Mouse (Mus musculus) erythroblast, adult 5-6 weeks (primary cell): Measurements from ENCODE around the gene Ank. TPM values are rescaled to one million over a fixed set of nuclear protein-coding genes. Genes with fewer than 3 reads are reported as not detected.

ENCODE experiments used
- ATAC-seq: replicated peaks from 2 replicates; pipeline ENCODE4 v1.8.0; 2016; ENCODE audit warnings: moderate number of reproducible peaks, mild to moderate bottlenecking, moderate TSS enrichment, inconsistent platforms; ENCODE audit not compliant: poor library complexity, low FRiP score, severe bottlenecking
- total RNA-seq, 2 experiments: library from RNA; stranded (forward) in 1 of 2; stranded (reverse) in 1 of 2; fragments of 150-400 nt in 1 of 2; fragments of 200-764, 138-1000 nt in 1 of 2; gene quantifications; 2 replicates each; pipeline versions ENCODE4 v1.2.3 to v1.2.4; 2015 to 2017; ENCODE audit warnings: low replicate concordance in 2 of 2

Ank gene
- total RNA-seq, 2 experiments from 2014 or later, result 98.3 to 107 TPM

- ATAC-seq, result no peak
Observed at GRCm38 (mm10) chr15:27528896-27529295, 62.4 kb downstream of the Ank start.

DNA sequence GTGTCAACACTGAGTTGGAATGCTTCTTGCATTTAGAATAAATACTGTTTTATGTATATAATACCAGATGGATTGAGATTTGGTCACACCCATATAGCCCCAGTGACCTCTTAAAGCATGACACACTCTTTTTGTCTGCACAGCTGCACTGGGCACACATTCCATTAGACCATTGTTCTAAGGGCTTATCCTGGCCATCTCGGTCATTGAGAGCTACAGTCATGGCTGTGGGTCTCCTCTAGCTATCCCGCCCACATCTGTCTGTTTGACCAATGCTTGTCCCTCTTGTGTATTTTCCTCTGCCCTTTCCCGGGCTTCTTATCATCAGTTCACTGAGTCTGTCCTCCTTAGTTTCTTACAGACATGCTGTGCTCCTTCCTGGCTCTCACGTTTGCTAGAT, 63.5 kb downstream of the Ank start:
- ATAC-seq, result no peak

DNA sequence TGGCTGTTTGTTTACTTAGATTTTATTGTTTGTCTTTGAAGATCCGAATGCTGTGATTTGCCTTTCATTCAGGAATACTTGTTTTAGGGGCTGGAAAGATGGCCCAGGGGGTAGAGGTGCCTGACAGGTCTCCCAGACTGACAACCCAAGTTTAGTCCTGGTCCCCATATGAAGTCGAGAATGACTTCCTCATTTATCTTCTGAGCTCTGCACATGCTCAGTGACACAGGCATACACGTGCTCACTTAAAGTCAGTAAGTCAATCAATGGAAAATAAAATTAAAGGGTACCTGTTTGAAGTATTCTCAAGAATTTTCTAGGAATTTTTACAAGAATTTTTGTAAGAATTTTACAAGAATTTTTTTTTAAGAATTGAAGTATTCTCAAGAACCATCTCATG, 66.6 kb downstream of the Ank start:
- no peak for ATAC-seq

DNA sequence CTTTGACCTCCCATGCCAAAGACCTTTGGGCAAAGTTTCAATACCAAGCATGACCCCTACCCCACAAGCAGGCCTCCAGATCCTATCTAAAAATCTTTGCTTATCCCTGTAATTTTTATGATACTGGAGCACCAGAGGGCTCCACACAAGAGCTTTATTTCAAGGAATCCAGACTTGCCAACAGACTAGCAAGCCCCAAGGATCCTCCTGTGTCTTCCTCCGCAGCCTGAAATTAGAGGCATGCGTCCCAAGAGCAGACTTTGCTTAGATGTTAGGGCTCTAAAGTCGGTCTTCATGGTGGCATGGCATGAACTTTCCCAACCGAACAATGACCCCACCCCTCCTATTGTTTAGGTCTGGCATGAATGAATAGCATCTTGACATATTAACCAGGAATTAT, 69.2 kb downstream of the Ank start:
- ATAC-seq, result no peak

DNA sequence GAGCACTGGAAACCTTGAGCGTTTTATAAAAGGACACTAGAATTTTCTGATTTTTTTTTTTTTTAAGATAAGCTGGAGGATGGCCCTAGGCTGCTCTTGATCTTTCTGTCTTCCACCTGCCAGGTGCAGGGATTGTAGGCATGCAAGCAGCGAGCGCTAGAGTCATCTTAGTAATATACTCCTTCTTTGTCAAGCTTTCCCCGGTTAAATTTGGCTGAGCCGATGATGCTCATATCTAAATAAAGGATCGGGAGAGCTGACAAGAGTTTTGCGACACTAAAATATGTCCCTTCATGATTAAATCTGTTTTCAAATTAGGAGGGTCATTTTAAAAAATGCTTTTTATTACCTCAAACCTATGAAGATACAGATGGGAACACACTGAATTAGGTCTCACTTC, 69.7 kb downstream of the Ank start:
- no peak for ATAC-seq

GRCm38 (mm10) chr15:27536771-27537170, 70.3 kb downstream of the Ank start:
- no peak for ATAC-seq

DNA sequence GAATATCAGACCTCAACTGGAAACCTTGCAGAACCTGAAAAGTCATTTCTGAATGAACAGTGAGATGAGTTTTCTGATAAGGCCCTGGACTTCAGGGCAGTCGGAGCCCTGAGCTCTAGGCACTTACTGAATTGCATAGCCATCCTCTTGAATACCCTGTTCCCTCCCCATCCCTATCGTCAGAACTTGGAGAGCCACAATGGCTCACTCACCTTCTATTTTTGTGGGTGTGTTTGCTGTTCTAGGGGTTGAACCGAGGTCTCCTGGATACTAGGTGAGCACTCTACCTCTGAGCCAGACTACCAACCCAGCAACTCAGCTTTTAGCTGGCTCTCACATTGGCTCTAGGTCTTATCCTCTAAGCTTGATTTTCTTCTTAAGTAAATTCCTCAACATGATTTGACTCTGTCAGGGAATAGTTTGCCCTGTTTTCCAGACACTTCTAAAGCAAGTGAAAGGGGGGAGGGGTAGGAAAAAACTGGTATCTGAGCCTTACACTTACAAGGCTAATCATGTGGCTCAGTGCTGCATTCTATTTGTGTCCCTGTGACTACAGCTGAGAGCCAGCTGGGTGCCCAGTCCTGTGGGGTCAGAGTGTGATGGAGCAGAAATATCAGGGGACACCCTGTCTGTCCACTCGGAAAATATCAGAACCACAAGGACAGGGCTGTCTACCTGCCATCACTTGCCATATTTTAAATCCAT, 71.2 kb downstream of the Ank start:
- ATAC-seq, result no peak

GRCm38 (mm10) chr15:27539745-27540144, 73.3 kb downstream of the Ank start:
- no peak for ATAC-seq

GRCm38 (mm10) chr15:27545203-27545602, 78.7 kb downstream of the Ank start:
- ATAC-seq, result no peak

DNA sequence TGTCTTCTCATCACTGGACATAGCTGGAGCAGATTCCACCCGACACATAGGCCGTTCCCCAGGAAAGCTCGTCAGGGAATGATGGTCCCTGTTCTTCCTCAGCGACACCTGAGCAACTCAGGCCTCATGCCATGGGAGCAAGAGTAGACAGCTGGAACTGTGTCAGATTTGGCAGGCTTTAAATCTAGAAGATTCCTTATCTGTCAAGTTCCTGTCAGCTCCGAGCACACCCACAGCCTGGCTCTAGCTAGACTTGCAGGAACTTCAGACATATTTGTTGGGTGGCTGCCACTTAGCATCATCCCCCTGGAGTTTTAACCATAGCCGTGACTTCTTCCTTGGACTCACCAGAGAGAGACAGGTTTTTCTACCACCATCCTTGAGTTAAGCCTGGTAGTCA, 81.6 kb downstream of the Ank start:
- ATAC-seq, result no peak

- no peak for ATAC-seq
Observed at GRCm38 (mm10) chr15:27549071-27549470, 82.6 kb downstream of the Ank start.

DNA sequence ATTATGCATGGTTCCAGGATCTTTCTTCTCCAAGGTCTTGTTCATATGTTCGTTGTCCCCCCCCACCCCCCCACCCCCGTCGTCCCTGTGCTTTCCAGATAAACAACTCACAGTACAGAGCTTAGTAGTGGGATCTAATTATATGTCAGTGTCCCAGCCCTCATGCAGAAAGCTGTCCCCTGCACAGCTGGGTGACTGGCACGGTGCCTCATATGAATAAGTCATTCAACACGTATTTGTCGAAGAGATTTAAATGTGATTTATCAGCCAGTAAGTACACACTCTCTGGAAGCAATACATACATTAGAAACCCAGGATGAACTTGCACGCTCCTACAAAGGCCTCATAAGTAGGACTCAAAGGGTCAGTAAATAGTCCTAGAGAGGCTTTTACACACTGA, 83.4 kb downstream of the Ank start:
- no peak for ATAC-seq

- no peak for ATAC-seq
Observed at GRCm38 (mm10) chr15:27550358-27550992, 84.0 kb downstream of the Ank start.

- no peak for ATAC-seq
Observed at GRCm38 (mm10) chr15:27551117-27552114, 84.9 kb downstream of the Ank start.

GRCm38 (mm10) chr15:27552129-27552700, 85.7 kb downstream of the Ank start:
- no peak for ATAC-seq

DNA sequence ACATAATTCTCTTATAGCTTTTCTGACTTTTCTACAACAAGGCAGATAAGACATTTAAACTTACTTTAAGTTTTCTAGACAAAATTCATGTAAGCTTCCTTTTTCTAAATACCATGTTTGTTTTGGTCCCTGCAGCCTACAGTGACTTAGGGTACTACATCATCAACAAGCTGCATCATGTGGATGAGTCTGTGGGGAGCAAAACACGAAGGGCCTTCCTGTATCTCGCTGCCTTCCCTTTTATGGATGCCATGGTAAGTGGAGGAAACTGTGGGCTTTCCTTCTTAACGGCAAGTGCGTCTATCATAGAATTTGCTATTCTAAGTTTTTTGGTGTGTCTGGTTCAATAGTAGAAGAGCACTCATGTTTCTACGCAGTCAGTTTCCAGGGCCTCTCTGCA, 87.1 kb downstream of the Ank start:
- no peak for ATAC-seq

GRCm38 (mm10) chr15:27558456-27559147, 92.1 kb downstream of the Ank start:
- no peak for ATAC-seq

- ATAC-seq, result no peak
Observed at GRCm38 (mm10) chr15:27560315-27560714, 93.8 kb downstream of the Ank start.
